In genomic region chr19:24452441-24452898, GRCm38 (mm10) we compare ENCODE assay signal across 9 mouse cellular contexts. TPM values are rescaled to one million over a fixed set of nuclear protein-coding genes. Genes with fewer than 3 reads are reported as not detected.
DNase-seq lines count a peak whose midpoint lies in the region; ATAC-seq and TF ChIP-seq lines count a peak whose summit lies in the region.
"Had no signal": no experiment of that assay in that cellular context is flagged by ENCODE, and none has a peak within 500 bp of the region (broad histone marks: within the 10 kb centered on the region; RNA-seq: fewer than 3 reads in every experiment).

No protein-coding gene starts in this region.

- no peaks in the 10 kb centered on the region for H3K36me3 ChIP-seq in forebrain, embryonic 12.5 days (replicated peaks)
- no peaks in the 10 kb centered on the region for H3K36me3 ChIP-seq in testis, adult 2 months (ENCODE audit: control insufficient read depth, insufficient read depth, low read length)
- H3K36me3 ChIP-seq in stomach, postnatal 0 days (ENCODE audit: control insufficient read depth, insufficient read depth, low read length): no peaks in the 10 kb centered on the region

- ATAC-seq in forebrain, embryonic 12.5 days (ENCODE audit: low FRiP score): peak; percentile 76
- ATAC-seq in stomach, postnatal 0 days (ENCODE audit: low FRiP score, low TSS enrichment): no peak

- WGBS in forebrain, embryonic 12.5 days: 13% methylated on average over 3 of the region's 3 CpGs
- WGBS in stomach, postnatal 0 days: 23% methylated on average over 3 of the region's 3 CpGs

- no peak for TF ChIP-seq CTCF in testis, adult 2 months (IDR thresholded peaks at IDR 0.05; ENCODE audit: control insufficient read depth, insufficient read depth, insufficient replicate concordance, low read depth, low read length)
- TF ChIP-seq CTCF in stomach, postnatal 0 days (IDR thresholded peaks at IDR 0.05; ENCODE audit: low read depth): no peak

- no peak for TF ChIP-seq EP300 in stomach, postnatal 0 days (optimal IDR thresholded peaks at IDR 0.05)

- H3K27me3 ChIP-seq in forebrain, embryonic 12.5 days: no peaks in the 10 kb centered on the region
- H3K27me3 ChIP-seq in testis, adult 2 months (ENCODE audit: control insufficient read depth, insufficient read depth, low read length): no peaks in the 10 kb centered on the region
- H3K27me3 ChIP-seq in stomach, postnatal 0 days (ENCODE audit: control insufficient read depth, insufficient read depth, low read length): no peaks in the 10 kb centered on the region

- no peaks in the 10 kb centered on the region for H3K9me3 ChIP-seq in forebrain, embryonic 12.5 days
- H3K9me3 ChIP-seq in stomach, postnatal 0 days (ENCODE audit: control insufficient read depth, low read length): no peaks in the 10 kb centered on the region

- no peak overlapping the region for H3K4me2 ChIP-seq in forebrain, embryonic 12.5 days
- no peak overlapping the region for H3K4me2 ChIP-seq in stomach, postnatal 0 days (replicated peaks; ENCODE audit: low read depth)

- H3K9ac ChIP-seq in forebrain, embryonic 12.5 days: no peak overlapping the region
- H3K9ac ChIP-seq in stomach, postnatal 0 days (ENCODE audit: low read length): no peak overlapping the region

- no peak for TF ChIP-seq POLR2A in testis, adult 2 months (IDR thresholded peaks at IDR 0.05; ENCODE audit: control insufficient read depth, low read depth, low read length)

- peak; percentile 33 to 56 for DNase-seq in adrenal gland, adult (ENCODE audit: inconsistent age in 2 of 2, low spot score in 1 of 2)
- no peak for DNase-seq in adrenal gland, postnatal 25 days
- peak; percentile 80 for DNase-seq in ZHBTc4 (ENCODE audit: low read depth, low spot score)
- peak; percentile 64 for DNase-seq in liver
- DNase-seq in layer of hippocampus, postnatal 36 days: no peak
- no peak for DNase-seq in stomach, postnatal 0 days (ENCODE audit: low spot score)

- H3K4me3 ChIP-seq in forebrain, embryonic 12.5 days (replicated peaks): no peak overlapping the region
- H3K4me3 ChIP-seq in testis, adult 2 months (ENCODE audit: control insufficient read depth, low read depth, low read length): no peak overlapping the region
- no peak overlapping the region for H3K4me3 ChIP-seq in stomach, postnatal 0 days (ENCODE audit: low read depth, low read length)
- H3K4me3 ChIP-seq: erythroblast, embryonic 14.5 days had no signal

- peaks cover 22% of the 10 kb centered on the region for H3K4me1 ChIP-seq in forebrain, embryonic 12.5 days
- H3K4me1 ChIP-seq in testis, adult 2 months (ENCODE audit: control insufficient read depth, insufficient read depth, low read length): no peaks in the 10 kb centered on the region; the same call in 1 of the 2 replicates
- no peaks in the 10 kb centered on the region for H3K4me1 ChIP-seq in stomach, postnatal 0 days (replicated peaks; ENCODE audit: control insufficient read depth, insufficient read depth)

- H3K27ac ChIP-seq in forebrain, embryonic 12.5 days: peak overlapping the region; percentile 69
- H3K27ac ChIP-seq in testis, adult 2 months (ENCODE audit: control insufficient read depth, insufficient read depth, low read depth, low read length): peak overlapping the region; percentile 74
- H3K27ac ChIP-seq in stomach, postnatal 0 days (replicated peaks): no peak overlapping the region

RNA-seq across cellular contexts. Expression of gene Fam122a, which starts 24.7 kb away (rescaled TPM):
- 40.7 and 44.6 TPM in 2 replicates for total RNA-seq in adrenal gland, postnatal 25 days (2021)
- polyA plus RNA-seq in forebrain, embryonic 12.5 days (2016; fragmentation: Nextera tagmentation; extraction: Ambion mirVana): 63.2 and 65.4 TPM in 2 replicates
- 21.3 and 23.0 TPM in 2 replicates for polyA plus RNA-seq in testis, adult 2 months (2012; rRNA removed)
- 10 to 100 TPM; 28.1 to 35.2 TPM for total RNA-seq in layer of hippocampus, postnatal 36 days (2021)
- 42.2 and 46.2 TPM in 2 replicates for polyA plus RNA-seq in stomach, postnatal 0 days (2015; fragmentation: Nextera tagmentation; extraction: Ambion mirVana)

Comparison
In these comparisons a context has a peak if more than half of its experiments do, and no peak if none do; other contexts are left out.
1. DNase-seq: peak in adrenal gland, adult (2 of 2), ZHBTc4 (single experiment) and liver (single experiment); none in adrenal gland, postnatal 25 days (single experiment), layer of hippocampus, postnatal 36 days (0 of 2) and stomach, postnatal 0 days (single experiment).